Mouse (Mus musculus) stomach, postnatal 0 days (tissue): ENCODE measurements around the gene Nfatc2.

Source experiments
- CTCF ChIP-seq: IDR thresholded peaks from 2 replicates; pipeline ENCODE4 v1.5.1; 2016; ENCODE audit warnings: antibody characterized with exemption, low read depth, mild to moderate bottlenecking, moderate library complexity
- EP300 ChIP-seq: optimal IDR thresholded peaks from 2 replicates; pipeline ENCODE3; 2016; ENCODE audit warnings: antibody characterized with exemption

GRCm38 (mm10) chr2:168590556-168590955, 10.9 kb downstream of the Nfatc2 start:
- TF ChIP-seq CTCF: no peak
- TF ChIP-seq EP300: no peak
